Mouse (Mus musculus) spleen, adult 12 weeks (tissue): ENCODE data around the gene Ift81.

Experiments
- DNase-seq: peaks from one replicate; pipeline ENCODE4 v3.0.0; 2022; ENCODE audit warnings: low spot score

Gene Ift81

GRCm38 (mm10) chr5:122625565-122626252, 11.4 kb upstream of the Ift81 start:
- no peak for DNase-seq

GRCm38 (mm10) chr5:122624952-122625479, 10.7 kb upstream of the Ift81 start:
- DNase-seq: no peak

DNA sequence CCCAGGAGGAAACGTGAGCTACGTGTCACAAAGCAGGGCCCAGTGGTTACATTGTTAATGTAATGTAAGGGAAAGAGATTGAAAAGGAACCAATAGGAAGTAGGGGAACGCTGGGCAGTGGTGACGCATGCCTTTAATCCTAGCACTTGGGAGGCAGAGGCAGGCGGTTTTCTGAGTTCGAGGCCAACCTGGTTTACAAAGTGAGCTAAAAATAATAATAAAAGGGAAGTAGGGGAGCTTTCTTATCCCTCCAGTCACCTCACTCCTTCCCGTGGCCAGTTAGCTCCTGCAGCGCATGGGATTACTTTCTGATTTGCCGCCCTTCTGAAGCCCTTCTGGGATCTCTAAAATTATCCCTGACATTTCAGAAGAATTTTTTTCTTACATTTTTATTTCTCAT, 9.5 kb upstream of the Ift81 start:
- no peak for DNase-seq

DNA sequence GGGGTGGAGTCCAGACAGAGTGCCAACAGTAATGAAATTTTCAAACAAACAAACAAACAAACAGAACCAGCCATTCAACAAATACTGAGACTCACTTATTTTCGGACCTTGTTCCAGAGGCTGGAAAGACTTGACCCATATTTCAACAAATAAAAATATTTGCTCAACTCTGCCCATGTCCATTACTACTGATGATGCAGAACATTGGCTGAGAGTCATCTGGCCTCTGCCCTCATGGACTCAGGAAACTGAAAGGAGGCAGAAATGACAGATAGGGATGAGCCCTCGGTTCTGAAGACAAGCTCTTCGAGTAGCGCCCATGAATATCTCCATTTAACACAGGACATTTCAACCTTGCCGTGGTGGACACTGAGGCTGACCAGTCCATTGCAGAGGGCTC, 8.2 kb upstream of the Ift81 start:
- no peak for DNase-seq

DNA sequence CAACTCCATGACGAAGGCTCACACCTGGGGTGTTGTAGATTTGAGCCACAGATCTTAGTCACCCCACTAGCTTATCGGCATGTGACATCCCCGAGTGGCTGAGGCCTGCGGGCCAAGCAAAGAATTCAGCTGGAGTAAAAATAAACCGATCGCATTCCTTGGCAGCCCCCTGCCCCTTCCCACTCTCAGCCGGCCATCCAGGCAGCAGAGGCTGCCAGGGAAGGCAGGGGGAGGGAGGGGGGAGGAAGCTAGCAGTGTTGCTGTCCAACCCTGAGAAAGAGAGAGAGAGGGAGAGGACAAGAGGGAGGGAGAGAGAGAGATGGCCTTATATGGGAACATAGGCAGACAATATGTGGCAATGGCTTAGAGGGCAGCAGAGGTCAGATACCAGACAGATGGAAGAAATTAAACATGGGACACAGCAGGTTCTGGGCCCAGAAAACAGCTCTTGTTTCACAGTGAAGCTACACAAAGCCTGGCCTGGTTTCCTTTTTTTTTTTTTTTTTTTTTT, 7.1 kb upstream of the Ift81 start:
- DNase-seq: no peak

DNA sequence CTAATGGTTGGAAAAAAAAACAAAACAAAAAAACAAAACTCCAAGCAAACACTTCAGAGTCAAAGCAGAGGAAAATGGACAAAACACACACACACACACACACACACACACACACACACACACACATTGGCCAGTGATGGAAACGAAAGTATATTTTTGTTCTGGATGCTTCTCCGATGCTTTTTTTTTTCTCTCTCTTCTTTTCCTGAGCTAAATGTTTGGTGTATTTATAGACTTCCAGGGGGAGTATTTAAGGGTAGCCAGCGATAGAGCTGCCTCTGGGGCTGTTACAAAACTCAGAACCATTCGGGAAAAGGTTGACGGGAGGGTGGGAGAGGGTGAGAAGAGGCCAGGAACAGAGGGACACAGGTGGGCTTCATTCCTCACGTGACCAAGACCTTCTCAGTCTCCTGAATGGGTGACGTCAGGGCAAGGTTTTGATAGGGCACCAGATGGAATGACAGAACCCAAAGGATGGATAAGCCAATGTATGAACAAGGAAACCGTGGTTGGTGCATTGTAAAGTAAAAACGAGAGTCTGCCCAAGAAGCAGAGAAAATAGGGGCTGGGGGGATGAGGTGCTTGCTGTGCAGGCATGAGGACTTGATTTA, 5.5 kb upstream of the Ift81 start:
- no peak for DNase-seq

GRCm38 (mm10) chr5:122617718-122618117, 3.4 kb upstream of the Ift81 start:
- no peak for DNase-seq

DNA sequence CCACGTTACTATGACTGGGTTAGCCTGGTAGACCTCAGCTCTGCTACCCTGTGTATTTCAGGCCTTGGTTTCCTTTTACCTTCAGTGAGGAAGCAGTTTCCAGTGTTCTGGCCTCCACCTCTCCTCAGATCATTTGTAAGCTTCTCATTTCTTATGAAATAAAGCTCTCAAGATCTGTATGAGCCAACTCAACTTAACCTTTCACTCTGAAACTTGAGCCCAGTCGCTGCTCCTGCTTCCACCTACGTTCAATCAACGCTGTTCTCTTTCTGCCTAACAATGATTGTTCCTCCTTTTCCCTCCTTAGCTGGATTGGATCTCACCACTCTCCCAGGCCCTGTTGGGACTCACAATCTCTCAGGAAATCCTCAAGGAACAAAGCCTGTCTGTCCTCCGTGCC, 2.7 kb downstream of the Ift81 start:
- DNase-seq: no peak

- no peak for DNase-seq
Measured at GRCm38 (mm10) chr5:122604894-122605293, 9.4 kb downstream of the Ift81 start.

DNA sequence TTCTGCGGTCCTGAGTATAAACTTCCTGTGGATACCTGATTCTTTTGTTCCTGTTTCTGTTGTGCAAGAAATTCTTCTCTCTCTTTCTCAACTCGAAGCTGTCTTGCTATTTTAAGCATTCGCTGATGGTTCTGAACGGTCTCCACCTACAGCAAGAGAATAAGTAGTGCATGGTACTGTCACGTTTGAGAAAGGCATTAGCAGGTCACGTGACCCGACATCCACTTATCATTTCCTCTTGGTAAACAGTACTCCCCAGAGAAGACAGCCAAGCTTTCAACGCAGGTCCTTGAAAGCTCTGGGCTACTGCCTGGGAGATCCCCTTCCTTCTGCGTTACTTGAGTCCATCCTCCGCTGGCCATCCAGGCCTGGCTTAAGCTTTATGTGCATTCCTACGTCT, 12.1 kb downstream of the Ift81 start:
- no peak for DNase-seq

DNA sequence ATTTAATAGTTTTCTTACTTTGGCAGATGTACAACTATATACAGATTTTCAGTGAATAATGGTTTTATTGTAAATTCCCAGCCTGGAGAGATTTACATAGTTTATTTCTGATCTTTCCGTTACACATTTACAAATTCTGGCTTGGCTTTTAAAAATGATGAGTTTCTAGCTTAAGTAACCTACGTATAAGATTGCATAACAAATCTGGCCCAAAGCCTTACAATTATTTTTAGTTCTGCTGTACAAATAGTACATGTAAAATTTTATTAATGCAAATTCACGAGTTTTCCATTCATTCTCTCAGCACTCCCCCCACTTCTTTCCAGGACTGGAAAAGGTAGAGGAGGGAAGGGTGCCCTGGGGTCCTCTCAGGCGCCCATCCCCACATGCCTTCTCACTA, 18.8 kb downstream of the Ift81 start:
- no peak for DNase-seq

GRCm38 (mm10) chr5:122589891-122590290, 24.4 kb downstream of the Ift81 start:
- no peak for DNase-seq

DNA sequence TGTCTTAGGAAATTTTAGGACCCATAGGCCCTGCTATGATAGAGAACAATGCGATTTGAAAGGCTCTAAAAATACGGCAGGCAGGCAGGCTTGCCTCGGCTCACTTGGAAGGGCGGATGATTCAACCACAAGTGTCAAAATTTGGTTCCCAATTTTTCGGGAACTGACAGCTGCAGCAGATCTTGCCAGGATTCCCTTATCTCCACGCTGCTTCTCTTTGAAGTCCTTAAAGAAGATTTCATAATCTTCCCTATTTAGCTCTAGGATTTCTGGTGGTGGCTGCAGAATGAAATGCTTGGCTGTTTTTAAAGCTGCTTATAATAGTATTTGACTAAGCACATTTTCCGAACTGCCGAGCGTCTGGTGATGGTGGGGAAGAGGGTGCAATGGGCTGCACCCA, 28.8 kb downstream of the Ift81 start:
- DNase-seq: no peak

GRCm38 (mm10) chr5:122584093-122584492, 30.2 kb downstream of the Ift81 start:
- DNase-seq: no peak

DNA sequence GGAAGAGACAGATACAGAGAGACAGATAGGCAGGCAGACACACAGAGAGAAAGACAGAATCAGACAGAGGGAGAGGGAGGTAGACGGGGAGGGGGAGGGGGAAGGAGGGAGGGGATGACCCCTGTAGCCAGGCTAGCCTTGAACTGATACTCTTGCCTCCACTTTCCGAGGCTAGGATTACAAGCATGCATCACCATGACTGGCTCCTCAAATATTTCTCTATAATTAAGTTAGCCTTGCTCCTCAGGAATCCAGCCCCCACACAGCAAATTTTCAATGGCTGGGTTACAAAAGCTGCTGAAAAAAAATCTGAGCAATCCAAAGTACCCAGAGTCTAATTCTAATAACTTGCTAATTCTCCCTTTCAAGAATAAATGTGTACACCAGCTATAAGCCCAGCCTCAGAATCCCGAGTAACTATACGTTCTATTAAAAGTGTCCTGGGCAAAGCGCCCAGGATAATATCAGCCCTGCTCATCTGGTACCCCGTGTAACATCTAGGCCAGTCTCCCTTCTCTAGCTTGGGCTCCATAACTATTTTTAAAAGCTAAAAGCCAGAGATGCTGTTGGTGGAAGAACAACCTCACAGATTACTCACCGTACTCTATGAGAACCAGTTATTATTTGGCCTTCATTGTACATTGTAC, 37.5 kb downstream of the Ift81 start:
- DNase-seq: no peak

- DNase-seq: no peak
Measured at GRCm38 (mm10) chr5:122572001-122572400, 42.3 kb downstream of the Ift81 start.

GRCm38 (mm10) chr5:122566626-122567025, 47.7 kb downstream of the Ift81 start:
- no peak for DNase-seq

- DNase-seq: no peak
Measured at GRCm38 (mm10) chr5:122560654-122561053, 53.7 kb downstream of the Ift81 start.

DNA sequence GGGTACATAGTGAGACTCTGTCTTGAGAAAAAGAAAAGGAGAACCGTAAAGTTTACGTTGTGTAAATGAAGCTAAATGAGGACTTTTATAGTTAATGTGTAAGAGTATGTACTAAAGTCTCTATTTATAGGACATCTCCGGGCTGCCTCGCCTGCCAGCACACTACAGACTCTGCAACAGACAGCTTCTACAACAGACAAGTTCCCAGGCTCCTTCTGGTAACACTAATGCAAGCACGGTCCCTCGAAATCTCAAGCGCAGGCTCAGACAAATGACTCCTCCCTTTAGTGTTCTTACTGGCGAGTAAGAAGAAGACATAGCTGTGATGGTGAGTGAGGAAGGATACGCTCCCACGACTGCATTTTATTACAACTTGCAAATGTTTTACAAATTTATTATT, 56.2 kb downstream of the Ift81 start:
- DNase-seq: no peak

- no peak for DNase-seq
Measured at GRCm38 (mm10) chr5:122555107-122555506, 59.2 kb downstream of the Ift81 start.

- DNase-seq: no peak
Measured at GRCm38 (mm10) chr5:122552638-122553037, 61.7 kb downstream of the Ift81 start.

DNA sequence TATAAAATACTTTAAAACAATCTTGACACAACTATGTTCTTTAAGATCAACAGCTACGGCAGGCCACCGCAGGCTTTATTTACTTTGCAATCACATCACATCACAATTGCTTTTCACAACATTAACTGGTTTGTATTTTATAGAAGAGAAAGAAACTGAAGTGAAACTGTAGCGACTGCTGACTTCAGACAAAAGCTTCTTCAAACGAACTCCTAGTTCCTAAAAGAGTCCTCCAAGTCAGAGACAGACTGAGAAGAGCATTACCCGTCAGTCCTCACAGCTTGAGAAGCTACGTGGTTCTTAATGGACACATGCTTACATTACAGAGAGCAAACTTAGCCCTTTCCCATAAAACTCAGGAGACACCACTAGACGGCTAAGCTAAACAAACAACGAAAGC, 63.9 kb downstream of the Ift81 start:
- DNase-seq: no peak

DNA sequence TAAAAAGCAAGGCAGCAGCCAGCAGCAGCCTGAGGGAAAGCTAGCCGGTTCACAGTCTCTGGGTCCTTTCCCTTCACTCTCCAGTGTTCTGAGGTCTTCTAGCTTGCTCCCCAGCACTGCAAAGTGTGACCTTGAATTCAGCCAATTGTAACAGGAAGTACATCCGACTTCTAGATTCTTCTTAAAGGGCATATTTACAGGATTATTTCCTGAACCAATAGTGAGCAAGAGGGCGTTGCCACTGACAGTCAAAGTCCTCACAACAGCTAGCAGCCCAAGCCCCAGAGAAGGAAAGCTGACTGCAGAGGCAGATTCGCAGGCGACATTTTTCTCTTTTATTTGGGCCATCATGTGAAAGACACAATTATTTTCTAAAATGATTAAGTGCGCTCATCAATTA, 65.6 kb downstream of the Ift81 start:
- DNase-seq: no peak
